Mouse (Mus musculus) R1 (cell line): ENCODE measurements at regions not wholly inside any gene's neighbourhood (a gene's known extent, or its start where the extent isn't known, plus 50 kb on each side); places are given as distances from the start of the nearest gene placed in this dataset.
A peak's percentile ranks its signal among the peaks of the same experiment; 100 is the strongest.

Experiments
- DNase-seq: peaks from one replicate; pipeline ENCODE4 v3.0.0-alpha.2; 2018; ENCODE audit warnings: low read depth, low spot score

- no peak for DNase-seq
These were observed 62.1 kb upstream of the Adgrl1 start for GRCm38 (mm10) chr8:83837637-83838378.

GRCm38 (mm10) chr8:83829851-83830250 is 70.1 kb upstream of the Adgrl1 start:
- DNase-seq, result peak; percentile 54

DNA sequence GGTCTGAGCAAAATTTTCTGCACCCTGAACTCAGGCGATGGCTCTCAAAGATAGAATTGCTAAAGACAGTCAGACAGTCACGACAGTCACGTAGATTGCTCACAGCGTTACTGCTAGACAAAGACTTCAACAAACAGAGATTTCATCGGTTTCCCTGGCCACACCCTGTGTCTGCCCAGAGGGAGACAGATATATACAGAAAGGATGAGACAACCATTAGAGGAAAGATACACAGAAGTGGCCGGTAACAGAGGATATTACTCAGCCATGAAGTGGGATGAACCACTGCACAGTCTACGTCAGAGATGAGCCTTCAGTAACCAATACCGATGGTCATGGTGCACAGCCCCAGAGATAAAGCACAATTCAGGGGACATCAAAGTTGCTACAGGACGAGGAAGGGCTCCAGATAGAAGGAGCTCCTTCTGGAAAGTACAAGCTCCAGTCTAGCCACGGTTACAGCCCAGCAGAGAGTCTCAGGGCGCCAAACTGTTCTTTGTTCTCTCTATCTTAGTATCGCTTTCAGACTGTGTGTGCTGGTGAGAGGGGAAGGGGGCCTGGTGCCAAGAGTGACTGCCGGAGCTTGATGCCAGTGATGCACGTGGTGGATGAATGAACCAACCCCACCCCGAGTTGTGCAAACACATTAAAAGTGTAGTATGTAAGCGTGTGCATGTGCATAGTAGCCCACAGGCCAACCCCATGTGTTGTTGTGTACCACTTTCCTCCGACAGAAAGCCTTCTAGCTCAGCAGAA is 74.8 kb upstream of the Adgrl1 start:
- no peak for DNase-seq

DNA sequence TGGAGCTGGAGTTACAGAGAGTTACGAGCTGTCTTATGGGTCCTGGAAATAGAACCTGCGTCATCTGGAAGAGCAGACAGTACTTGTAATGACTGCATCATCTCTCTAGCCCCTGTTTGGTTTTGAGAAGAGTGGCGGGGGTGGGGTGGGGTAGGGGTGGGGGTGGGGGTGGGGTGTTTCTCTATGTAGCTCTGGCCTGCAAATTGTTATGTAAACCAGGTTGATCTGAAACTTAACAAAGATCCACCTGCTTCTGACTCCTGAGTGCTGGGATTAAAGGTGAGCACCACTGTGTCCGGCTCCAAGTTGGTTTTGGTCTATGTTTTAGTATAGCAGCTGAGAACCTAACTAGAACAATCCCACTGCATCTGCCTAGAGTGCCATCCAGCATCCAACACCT is 78.0 kb upstream of the Adgre5 start:
- DNase-seq, result peak; percentile 81

DNA sequence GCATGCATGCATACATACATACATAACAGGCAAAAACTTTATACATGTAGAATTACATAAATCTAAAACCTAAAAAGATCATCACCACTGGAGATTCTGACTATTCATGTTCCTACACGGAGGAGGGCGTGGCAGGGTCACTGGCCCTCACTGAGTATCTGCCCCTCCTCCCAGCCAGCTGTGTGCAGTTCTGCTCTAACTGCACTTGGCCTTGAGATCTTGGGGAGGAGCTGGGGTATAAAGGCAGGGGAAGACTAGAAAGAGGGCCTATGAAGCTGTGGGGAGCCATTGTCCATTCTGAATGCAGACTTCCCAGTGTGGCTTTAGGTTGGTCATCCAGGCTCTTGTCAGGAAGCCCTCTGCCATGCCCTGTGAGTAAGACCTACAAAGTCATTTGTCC is 69.5 kb upstream of the Adgre5 start:
- DNase-seq, result peak; percentile 81

- no peak for DNase-seq
These were observed 64.5 kb upstream of the Adgre5 start for GRCm38 (mm10) chr8:83805612-83806011.

GRCm38 (mm10) chr8:83803312-83803711 is 62.2 kb upstream of the Adgre5 start:
- DNase-seq, result peak; percentile 82

DNA sequence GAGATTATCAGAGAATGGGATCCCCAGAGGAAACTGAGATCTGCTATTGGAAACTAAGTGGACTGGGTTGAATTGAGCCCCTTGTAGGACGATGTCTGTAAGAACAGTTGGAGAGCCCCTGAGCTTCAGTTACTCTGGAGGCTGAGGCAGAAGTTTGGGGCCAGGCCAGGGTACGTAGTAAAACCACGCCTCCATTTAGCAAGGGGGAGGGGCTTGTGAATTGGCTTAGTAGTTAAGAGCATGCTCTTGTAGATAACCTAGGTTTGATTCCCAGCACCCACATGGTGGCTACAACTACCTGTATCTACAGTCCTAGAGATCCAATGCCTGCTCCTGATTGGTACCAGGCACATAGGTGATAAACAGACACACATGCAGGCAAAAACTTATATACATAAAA is 61.4 kb upstream of the Adgre5 start:
- DNase-seq, result peak; percentile 91

DNA sequence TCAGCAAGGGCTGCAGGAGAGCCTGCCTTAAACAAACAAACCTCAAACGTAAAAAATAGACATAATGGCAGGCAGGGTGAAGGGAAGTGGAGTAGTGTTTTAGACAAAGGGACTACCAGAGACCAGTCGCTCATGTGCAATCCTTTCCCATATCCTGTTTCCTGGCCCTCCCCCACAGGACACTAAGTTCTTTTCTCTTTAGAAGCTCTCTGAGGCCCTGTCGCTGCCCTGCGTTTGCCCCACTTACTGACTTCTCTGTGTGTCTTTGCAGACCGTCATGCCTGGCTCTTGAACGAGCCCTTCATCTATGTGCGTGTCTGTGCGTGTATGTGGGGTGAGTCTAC is 58.5 kb upstream of the Adgre5 start:
- peak; percentile 66 for DNase-seq

DNA sequence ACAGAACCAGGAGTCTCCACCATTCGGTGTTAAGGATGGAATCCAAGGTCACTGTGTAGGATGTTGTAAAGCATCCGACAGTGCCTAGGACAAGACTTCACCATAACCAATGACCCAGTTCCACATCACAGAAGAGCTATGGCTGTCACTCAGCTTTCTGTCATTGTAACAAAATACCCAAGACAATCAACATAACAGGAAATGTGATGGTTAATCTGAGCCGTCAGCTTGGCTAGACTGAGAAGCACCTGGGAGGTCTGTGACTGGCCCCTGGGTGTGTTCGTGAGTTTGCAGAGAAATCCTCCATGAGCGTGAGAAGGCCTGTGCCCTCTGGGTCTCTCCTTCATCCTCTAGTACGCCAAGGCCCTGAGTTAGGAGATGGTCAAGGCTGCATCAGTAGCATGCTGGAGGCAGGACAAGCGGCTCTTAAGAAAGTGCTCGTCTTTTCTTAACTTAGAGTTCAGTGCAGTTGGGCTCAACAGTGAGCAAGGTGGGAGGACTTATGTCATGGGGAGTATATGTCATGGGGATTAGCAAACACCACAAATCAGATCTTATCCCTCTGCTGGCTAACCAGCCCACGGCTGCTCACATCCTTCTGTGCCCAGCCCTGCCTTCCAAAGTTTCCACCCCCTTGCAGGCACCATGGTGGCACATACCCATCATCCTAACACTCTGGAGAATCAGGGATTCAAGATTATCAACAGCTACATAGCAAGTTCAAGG is 57.9 kb upstream of the Adgre5 start:
- DNase-seq, result no peak

DNA sequence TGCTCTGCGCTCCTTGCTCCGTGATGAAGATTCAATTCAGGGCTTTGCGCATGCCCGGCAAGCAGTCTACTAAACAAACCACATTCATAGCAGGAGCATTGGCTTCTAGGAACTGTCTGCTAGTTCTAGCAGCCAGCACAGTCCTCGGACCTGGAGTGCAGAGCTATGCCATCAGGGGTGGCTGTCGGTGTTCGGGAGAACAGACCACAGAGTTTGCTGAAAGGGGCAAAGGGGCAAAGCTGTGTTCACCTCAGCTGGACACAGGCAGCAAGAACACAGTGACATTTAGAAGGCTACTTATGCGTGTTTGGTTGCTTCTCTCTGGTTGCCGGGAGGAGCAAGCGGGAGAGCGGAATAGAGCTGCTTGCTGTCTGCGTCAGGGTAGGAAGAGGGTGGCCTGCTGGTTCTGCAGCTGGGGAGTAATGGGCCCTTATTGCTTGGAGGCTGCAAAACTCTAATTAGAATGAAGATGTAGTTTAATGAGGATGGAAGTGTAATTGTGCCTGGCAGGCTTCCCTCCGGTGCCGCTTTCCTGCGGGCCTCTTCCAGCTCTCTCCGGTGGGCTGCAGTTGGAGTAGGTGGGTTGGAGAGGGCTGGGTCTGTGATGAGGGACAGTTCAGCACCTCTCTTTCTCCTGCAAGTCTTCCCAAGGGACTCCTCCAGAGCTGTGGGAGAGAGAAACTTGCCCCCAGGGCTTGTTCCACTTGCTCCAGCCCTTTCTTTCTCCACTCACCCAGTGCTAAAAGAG is 52.5 kb upstream of the Adgre5 start:
- peak; percentile 46 for DNase-seq
